Mouse (Mus musculus) E14TG2a.4 (cell line): Measurements from ENCODE around the gene Arrdc4.

Experiments
- H3K27me3 ChIP-seq: 2 replicates; pipeline ENCODE4 v1.6.1; 2014; ENCODE audit warnings: low read length, control low read depth; ENCODE audit not compliant: insufficient read depth
- H3K36me3 ChIP-seq: 2 replicates; pipeline ENCODE4 v1.6.1; 2014; ENCODE audit warnings: low read length, control low read depth; ENCODE audit not compliant: insufficient read depth
- H3K4me1 ChIP-seq: replicated peaks from 2 replicates; pipeline ENCODE4 v1.6.1; 2014; ENCODE audit warnings: low read depth, low read length, control low read depth
- H3K4me3 ChIP-seq: replicated peaks from 2 replicates; pipeline ENCODE4 v1.5.1; 2014; ENCODE audit warnings: mild to moderate bottlenecking, low read length
- H3K9me3 ChIP-seq: 2 replicates; pipeline ENCODE4 v1.6.1; 2014; ENCODE audit warnings: low read length, control low read depth
- CTCF ChIP-seq: conservative IDR thresholded peaks from 2 replicates; pipeline ENCODE4 v1.5.1; 2014; ENCODE audit warnings: low read length
- NANOG ChIP-seq: IDR thresholded peaks from 2 replicates; pipeline ENCODE4 v1.6.1; 2014; ENCODE audit warnings: borderline replicate concordance, low read length, mixed read lengths
- POU5F1 ChIP-seq: IDR thresholded peaks from 2 replicates; pipeline ENCODE4 v1.6.1; 2014; ENCODE audit warnings: low read length, borderline replicate concordance

Arrdc4 gene

GRCm38 (mm10) chr7:68748761-68749635 is at the start of gene Arrdc4:
TSS of gene Arrdc4 (minus strand) at chr7:68749241.
- Histone ChIP-seq H3K4me3 (peak within 1 kb of the TSS; percentile 93), H3K27me3 (no peaks in the 10 kb centered on the region), H3K9me3 (no peaks in the 10 kb centered on the region), H3K4me1 (peaks cover 28% of the 10 kb centered on the region), H3K36me3 (peaks cover 25% of the 10 kb centered on the region)
- TF ChIP-seq CTCF (no peak), NANOG (no peak), POU5F1 (no peak)

- Histone ChIP-seq H3K27me3 (no peaks in the 10 kb centered on the region), H3K4me3 (no peak overlapping the region), H3K9me3 (no peaks in the 10 kb centered on the region), H3K4me1 (no peaks in the 10 kb centered on the region), H3K36me3 (no peaks in the 10 kb centered on the region)
- TF ChIP-seq CTCF = no peak
- no peak for TF ChIP-seq POU5F1
- TF ChIP-seq NANOG = no peak
These were observed 46.5 kb upstream of the Arrdc4 start for GRCm38 (mm10) chr7:68795578-68795977.

- no peak for TF ChIP-seq NANOG
- no peak for TF ChIP-seq POU5F1
- no peak for TF ChIP-seq CTCF
- no peaks in the 10 kb centered on the region for H3K4me1 ChIP-seq
- H3K9me3 ChIP-seq = no peaks in the 10 kb centered on the region
- H3K4me3 ChIP-seq = no peak overlapping the region
- no peaks in the 10 kb centered on the region for H3K27me3 ChIP-seq
- no peaks in the 10 kb centered on the region for H3K36me3 ChIP-seq
These were observed 39.7 kb upstream of the Arrdc4 start for GRCm38 (mm10) chr7:68788711-68789110.

- Histone ChIP-seq H3K9me3 (no peaks in the 10 kb centered on the region), H3K27me3 (no peaks in the 10 kb centered on the region), H3K4me1 (no peaks in the 10 kb centered on the region), H3K36me3 (no peaks in the 10 kb centered on the region), H3K4me3 (no peak overlapping the region)
- TF ChIP-seq CTCF (no peak), POU5F1 (no peak), NANOG (no peak)
These were observed 22.7 kb upstream of the Arrdc4 start for GRCm38 (mm10) chr7:68771757-68772094.

GRCm38 (mm10) chr7:68770894-68771756 is 22.1 kb upstream of the Arrdc4 start:
- TF ChIP-seq NANOG = no peak
- Histone ChIP-seq H3K36me3 (no peaks in the 10 kb centered on the region), H3K27me3 (no peaks in the 10 kb centered on the region), H3K4me3 (no peak overlapping the region), H3K4me1 (no peaks in the 10 kb centered on the region), H3K9me3 (no peaks in the 10 kb centered on the region)

GRCm38 (mm10) chr7:68765926-68766325 is 16.9 kb upstream of the Arrdc4 start:
- H3K36me3 ChIP-seq = no peaks in the 10 kb centered on the region
- TF ChIP-seq NANOG = no peak
- TF ChIP-seq POU5F1 = no peak
- TF ChIP-seq CTCF = no peak
- H3K4me1 ChIP-seq = no peaks in the 10 kb centered on the region
- no peak overlapping the region for H3K4me3 ChIP-seq
- H3K27me3 ChIP-seq = no peaks in the 10 kb centered on the region
- no peaks in the 10 kb centered on the region for H3K9me3 ChIP-seq

- no peak for TF ChIP-seq CTCF
- no peak for TF ChIP-seq NANOG
- TF ChIP-seq POU5F1 = no peak
- Histone ChIP-seq H3K36me3 (no peaks in the 10 kb centered on the region), H3K27me3 (no peaks in the 10 kb centered on the region), H3K4me3 (no peak overlapping the region), H3K4me1 (no peaks in the 10 kb centered on the region), H3K9me3 (no peaks in the 10 kb centered on the region)
These were observed 10.2 kb upstream of the Arrdc4 start for GRCm38 (mm10) chr7:68759148-68759724.

- TF ChIP-seq POU5F1 (no peak), CTCF (no peak), NANOG (no peak)
- H3K36me3 ChIP-seq = no peaks in the 10 kb centered on the region
- no peaks in the 10 kb centered on the region for H3K27me3 ChIP-seq
- H3K4me1 ChIP-seq = no peaks in the 10 kb centered on the region
- H3K9me3 ChIP-seq = no peaks in the 10 kb centered on the region
- no peak overlapping the region for H3K4me3 ChIP-seq
These were observed 7.7 kb upstream of the Arrdc4 start for GRCm38 (mm10) chr7:68756656-68757204.
